Mouse (Mus musculus) bone marrow, adult 2 months (tissue): ENCODE measurements around the gene Mrpl55. TPM values are rescaled to one million over a fixed set of nuclear protein-coding genes. Genes with fewer than 3 reads are reported as not detected.

Source experiments
- H3K27ac ChIP-seq: fragments of 200-500 bp; 2 replicates; pipeline ENCODE4 v1.5.1; 2012; ENCODE audit warnings: low read depth, mild to moderate bottlenecking, control low read depth, inconsistent platforms, low read length; ENCODE audit not compliant: control insufficient read depth, poor library complexity, insufficient read depth
- H3K4me1 ChIP-seq: fragments of 200-500 bp; 2 replicates; pipeline ENCODE4 v1.6.1; 2011; ENCODE audit warnings: low read length; ENCODE audit not compliant: control insufficient read depth, insufficient read depth
- H3K4me3 ChIP-seq: fragments of 200-500 bp; replicated peaks from 2 replicates; pipeline ENCODE3; 2011; ENCODE audit warnings: mild to moderate bottlenecking, low read depth, low read length, control low read depth; ENCODE audit not compliant: control insufficient read depth
- CTCF ChIP-seq: fragments of 200-500 bp; IDR thresholded peaks from 2 replicates; pipeline ENCODE4 v1.5.1; 2011; ENCODE audit warnings: low read length, control low read depth; ENCODE audit not compliant: control insufficient read depth, insufficient read depth
- POLR2A ChIP-seq: fragments of 200-500 bp; IDR thresholded peaks from 2 replicates; pipeline ENCODE4 v1.6.1; 2011; ENCODE audit warnings: low read depth, mild to moderate bottlenecking, control low read depth, low read length, borderline replicate concordance; ENCODE audit not compliant: control insufficient read depth
- WGBS: fragments of 180-500 bp; shearing (Covaris S2); methylation state at CpG from one replicate; pipeline ENCODE4 v1.1.7; 2018; 5-methylcytosine and 5-hydroxymethylcytosine counted together
- polyA plus RNA-seq: library from polyadenylated mRNA; stranded (reverse); fragments of >200 nt; gene quantifications from 2 replicates; pipeline ENCODE4 v1.2.4, GENCODE M21; 2011; ENCODE audit warnings: low replicate concordance; ENCODE audit not compliant: missing spikeins, insufficient read depth, insufficient read length

Mrpl55 gene
- polyA plus RNA-seq, 1 experiment, result 28.0 TPM

- WGBS, result 70% methylated on average over 3 of the region's 3 CpGs
- H3K4me3 ChIP-seq, result no peak within 1 kb of the TSS
- no peaks in the 10 kb centered on the region for H3K4me1 ChIP-seq
- TF ChIP-seq CTCF (no peak), POLR2A (no peak)
- no peak within 1 kb of the TSS for H3K27ac ChIP-seq
Measured at GRCm38 (mm10) chr11:59182864-59183331, 19.4 kb upstream of the Mrpl55 start, which contains the start of gene Gjc2. Gene Gjc2 (minus strand): TSS chr11:59183213.

- no peak overlapping the region for H3K4me3 ChIP-seq
- no peak for TF ChIP-seq POLR2A
- peak; percentile 82 for TF ChIP-seq CTCF
- 41% methylated on average over 3 of the region's 3 CpGs for WGBS
- no peaks in the 10 kb centered on the region for H3K4me1 ChIP-seq
- H3K27ac ChIP-seq, result no peak overlapping the region
Measured at GRCm38 (mm10) chr11:59183821-59184220, 18.5 kb upstream of the Mrpl55 start.

GRCm38 (mm10) chr11:59185490-59185889, 16.8 kb upstream of the Mrpl55 start:
- Histone ChIP-seq H3K4me3 (no peak overlapping the region), H3K27ac (no peak overlapping the region), H3K4me1 (no peaks in the 10 kb centered on the region)
- WGBS, result 84% methylated on average over 5 of the region's 5 CpGs
- TF ChIP-seq POLR2A (no peak), CTCF (no peak)

- Histone ChIP-seq H3K4me1 (no peaks in the 10 kb centered on the region), H3K4me3 (no peak overlapping the region), H3K27ac (no peak overlapping the region)
- 82% methylated on average over 6 of the region's 6 CpGs for WGBS
- no peak for TF ChIP-seq CTCF
- no peak for TF ChIP-seq POLR2A
Measured at GRCm38 (mm10) chr11:59187706-59188105, 14.6 kb upstream of the Mrpl55 start.

- H3K4me1 ChIP-seq, result no peaks in the 10 kb centered on the region
- peak overlapping the region; percentile 86 for H3K4me3 ChIP-seq
- peak overlapping the region; percentile 79 for H3K27ac ChIP-seq
- WGBS, result under 1% methylated on average over 56 of the region's 59 CpGs
- TF ChIP-seq POLR2A (peak; percentile 80; the same call in 1 of the 2 replicates), CTCF (no peak)
Measured at GRCm38 (mm10) chr11:59191231-59192058, 10.8 kb upstream of the Mrpl55 start.

GRCm38 (mm10) chr11:59192059-59192386, 10.3 kb upstream of the Mrpl55 start, which contains the start of gene Guk1:
Gene Guk1 (minus strand): TSS chr11:59192212.
- Histone ChIP-seq H3K4me1 (no peaks in the 10 kb centered on the region), H3K27ac (peak within 1 kb of the TSS; percentile 79), H3K4me3 (peak within 1 kb of the TSS; percentile 86)
- WGBS, result 5% methylated on average over 16 of the region's 16 CpGs
- TF ChIP-seq POLR2A, result no peak
- TF ChIP-seq CTCF, result no peak

GRCm38 (mm10) chr11:59196230-59196629, 6.1 kb upstream of the Mrpl55 start:
- H3K4me1 ChIP-seq, result no peaks in the 10 kb centered on the region; the same call in none of the 2 replicates
- no peak overlapping the region for H3K4me3 ChIP-seq
- TF ChIP-seq POLR2A, result no peak
- no peak for TF ChIP-seq CTCF
- H3K27ac ChIP-seq, result no peak overlapping the region

GRCm38 (mm10) chr11:59201216-59202002, 877 bp upstream of the Mrpl55 start:
- TF ChIP-seq POLR2A (no peak), CTCF (no peak)
- peak overlapping the region; percentile 87 for H3K4me3 ChIP-seq
- WGBS, result 8% methylated on average over 16 of the region's 16 CpGs

GRCm38 (mm10) chr11:59208153-59208831, 6.0 kb downstream of the Mrpl55 start, which contains the start of gene 2310033P09Rik:
Gene 2310033P09Rik (plus strand): TSS chr11:59208321.
- TF ChIP-seq CTCF, result no peak
- TF ChIP-seq POLR2A, result peak; percentile 80
- peak within 1 kb of the TSS; percentile 90 for H3K27ac ChIP-seq
- under 1% methylated on average over 67 of the region's 67 CpGs for WGBS
- peaks cover 6% of the 10 kb centered on the region; the same call in 1 of the 2 replicates for H3K4me1 ChIP-seq
- H3K4me3 ChIP-seq, result peak within 1 kb of the TSS; percentile 90

More at GRCm38 (mm10) chr11:59201216-59202002, 877 bp upstream of the Mrpl55 start:
- H3K27ac ChIP-seq, result peak overlapping the region; percentile 87
- H3K4me1 ChIP-seq, result no peaks in the 10 kb centered on the region; the same call in none of the 2 replicates
